Mouse (Mus musculus) testis, adult 2 months (tissue): Measurements from ENCODE around the gene Mettl3. TPM values are rescaled to one million over a fixed set of nuclear protein-coding genes. Genes with fewer than 3 reads are reported as not detected.

Source experiments
- H3K27ac ChIP-seq: fragments of 200-500 bp; 2 replicates; pipeline ENCODE4 v1.5.1; 2012; ENCODE audit warnings: low read depth, low read length; ENCODE audit not compliant: control insufficient read depth, insufficient read depth
- H3K27me3 ChIP-seq: fragments of 200-500 bp; 2 replicates; pipeline ENCODE4 v1.6.1; 2012; ENCODE audit warnings: mild to moderate bottlenecking, low read length, moderate library complexity; ENCODE audit not compliant: control insufficient read depth, insufficient read depth
- H3K36me3 ChIP-seq: fragments of 200-500 bp; 2 replicates; pipeline ENCODE4 v1.6.1; 2012; ENCODE audit warnings: mild to moderate bottlenecking, low read length; ENCODE audit not compliant: control insufficient read depth, insufficient read depth
- H3K4me1 ChIP-seq: fragments of 200-500 bp; 2 replicates; pipeline ENCODE4 v1.6.1; 2012; ENCODE audit warnings: low read length; ENCODE audit not compliant: control insufficient read depth, insufficient read depth
- H3K4me3 ChIP-seq: fragments of 200-500 bp; 2 replicates; pipeline ENCODE4 v1.5.1; 2012; ENCODE audit warnings: low read depth, mild to moderate bottlenecking, low read length, moderate library complexity, mixed read lengths; ENCODE audit not compliant: control insufficient read depth
- CTCF ChIP-seq: fragments of 200-500 bp; IDR thresholded peaks from 2 replicates; pipeline ENCODE4 v1.5.1; 2012; ENCODE audit warnings: low read depth, mild to moderate bottlenecking, inconsistent platforms, low read length, moderate library complexity; ENCODE audit not compliant: control insufficient read depth, insufficient read depth, insufficient replicate concordance
- POLR2A ChIP-seq: fragments of 200-500 bp; IDR thresholded peaks from 2 replicates; pipeline ENCODE4 v1.6.1; 2012; ENCODE audit warnings: low read depth, mild to moderate bottlenecking, inconsistent platforms, low read length, moderate library complexity; ENCODE audit not compliant: control insufficient read depth
- polyA plus RNA-seq: library from polyadenylated mRNA; depleted of rRNA; stranded (reverse); fragments of >200 nt; gene quantifications from 2 replicates; pipeline ENCODE4 v1.2.3, GENCODE M21; 2012

The Mettl3 gene
- polyA plus RNA-seq, 1 experiment, result 9.6 TPM

DNA sequence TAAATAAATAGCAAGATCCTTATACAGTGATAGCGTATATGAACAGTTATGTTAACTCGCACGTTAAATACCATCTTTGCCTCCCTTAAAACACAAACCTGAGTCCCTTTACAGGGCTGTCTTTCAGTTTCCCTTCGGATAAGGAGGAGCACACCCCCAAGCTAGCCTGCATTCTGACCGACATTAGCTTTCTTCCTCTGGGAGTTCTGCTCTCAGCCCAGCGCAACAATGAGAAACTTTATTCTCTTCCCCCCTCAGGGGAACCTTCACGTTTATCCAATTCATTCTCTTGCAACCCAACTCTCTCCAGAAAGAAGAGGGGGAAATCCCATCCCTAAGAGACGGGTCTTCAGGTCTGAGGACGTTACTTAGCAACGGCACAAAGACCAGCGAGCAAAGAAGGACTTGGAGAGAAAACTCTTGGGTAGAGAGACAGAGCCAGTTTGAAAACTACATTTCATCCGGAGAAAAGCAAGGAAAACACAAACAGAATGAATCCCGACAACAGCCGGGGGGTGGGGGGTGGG is 22.5 kb upstream of the Mettl3 start:
- H3K4me1 ChIP-seq, result peaks cover 8% of the 10 kb centered on the region
- no peaks in the 10 kb centered on the region for H3K27me3 ChIP-seq
- TF ChIP-seq POLR2A, result no peak
- no peak for TF ChIP-seq CTCF
- peak overlapping the region; percentile 77 for H3K4me3 ChIP-seq
- no peak overlapping the region for H3K27ac ChIP-seq
- H3K36me3 ChIP-seq, result no peaks in the 10 kb centered on the region

- Histone ChIP-seq H3K4me3 (no peak overlapping the region), H3K4me1 (peaks cover 8% of the 10 kb centered on the region), H3K27me3 (no peaks in the 10 kb centered on the region), H3K36me3 (no peaks in the 10 kb centered on the region), H3K27ac (no peak overlapping the region)
- no peak for TF ChIP-seq CTCF
- no peak for TF ChIP-seq POLR2A
These were observed 21.0 kb upstream of the Mettl3 start for GRCm38 (mm10) chr14:52325890-52326289.

DNA sequence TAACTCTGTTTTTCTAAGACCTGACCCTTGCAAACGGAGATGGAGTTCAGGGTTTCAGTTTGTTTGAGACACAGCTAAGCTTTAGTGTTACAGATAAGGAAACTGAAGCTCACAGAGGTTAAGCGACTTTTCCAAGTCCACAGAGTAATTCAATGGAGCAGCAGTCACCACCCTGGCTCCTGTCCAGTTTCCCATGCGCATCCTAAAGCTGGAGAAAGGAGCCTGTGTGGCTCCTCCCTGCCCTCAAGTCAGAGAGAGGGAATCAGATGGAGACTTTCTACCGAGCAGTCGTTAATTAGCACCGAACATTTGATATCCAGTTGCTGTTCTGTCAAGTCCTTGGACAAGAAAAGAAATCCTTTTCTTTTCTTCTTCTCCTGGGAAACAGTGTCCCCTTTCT is 14.4 kb upstream of the Mettl3 start:
- TF ChIP-seq CTCF (no peak), POLR2A (no peak)
- no peaks in the 10 kb centered on the region for H3K36me3 ChIP-seq
- H3K27me3 ChIP-seq, result no peaks in the 10 kb centered on the region

DNA sequence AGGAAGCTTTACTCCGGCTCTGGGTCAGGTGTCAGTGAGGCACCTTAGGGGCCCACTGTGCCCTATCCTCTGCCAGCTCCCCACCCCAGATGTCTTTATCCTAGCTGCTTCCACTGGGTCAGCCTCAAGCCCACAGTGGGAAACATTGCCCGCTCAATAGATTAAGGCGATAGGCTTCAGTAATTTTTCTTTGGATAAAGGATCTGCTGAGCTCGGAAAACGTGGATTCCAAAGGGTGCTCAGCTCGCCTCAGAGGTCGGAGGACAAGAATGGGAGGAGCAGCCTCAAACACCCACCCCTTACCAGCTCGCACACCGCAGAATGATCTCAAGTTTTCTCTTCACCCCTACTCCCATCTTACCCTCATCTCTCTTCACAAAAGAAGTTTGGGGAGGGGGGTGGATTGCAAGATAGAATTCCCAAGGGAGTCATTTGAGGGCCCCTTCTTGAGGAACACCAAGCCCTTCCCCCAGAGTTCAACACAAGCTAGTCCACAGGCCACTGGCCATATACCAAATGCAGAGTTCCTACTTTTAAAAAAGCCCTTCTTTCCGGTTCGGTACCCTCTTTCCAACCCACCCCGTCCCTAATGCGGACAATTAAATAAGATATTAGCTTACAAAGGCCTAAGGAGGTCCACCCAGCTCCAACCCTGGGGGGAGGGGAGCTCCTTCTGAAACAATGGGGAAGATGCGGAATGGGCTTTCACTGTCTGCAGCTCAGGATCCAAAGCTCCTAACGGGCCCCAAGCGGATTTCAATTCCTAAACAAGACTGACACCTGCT is 11.7 kb upstream of the Mettl3 start:
- Histone ChIP-seq H3K27me3 (no peaks in the 10 kb centered on the region), H3K4me3 (peak overlapping the region; percentile 47; the same call in 1 of the 2 replicates), H3K27ac (no peak overlapping the region), H3K36me3 (no peaks in the 10 kb centered on the region), H3K4me1 (peaks cover 21% of the 10 kb centered on the region)
- TF ChIP-seq CTCF (no peak), POLR2A (no peak)

More for the DNA sequence above, 14.4 kb upstream of the Mettl3 start:
- Histone ChIP-seq H3K4me3 (no peak overlapping the region), H3K4me1 (peaks cover 15% of the 10 kb centered on the region), H3K27ac (no peak overlapping the region)

- TF ChIP-seq CTCF (no peak), POLR2A (no peak)
- H3K4me3 ChIP-seq, result peak overlapping the region; percentile 78
- H3K27ac ChIP-seq, result no peak overlapping the region
- peaks cover 21% of the 10 kb centered on the region for H3K4me1 ChIP-seq
- no peaks in the 10 kb centered on the region for H3K36me3 ChIP-seq
- H3K27me3 ChIP-seq, result no peaks in the 10 kb centered on the region
These were observed 11.0 kb upstream of the Mettl3 start for GRCm38 (mm10) chr14:52315792-52316440.

- no peak overlapping the region for H3K27ac ChIP-seq
- peaks cover 21% of the 10 kb centered on the region for H3K4me1 ChIP-seq
- H3K36me3 ChIP-seq, result no peaks in the 10 kb centered on the region
These were observed 10.4 kb upstream of the Mettl3 start for GRCm38 (mm10) chr14:52315283-52315780.

GRCm38 (mm10) chr14:52314808-52315150 is 9.9 kb upstream of the Mettl3 start:
- no peaks in the 10 kb centered on the region for H3K27me3 ChIP-seq
- H3K4me1 ChIP-seq, result peaks cover 21% of the 10 kb centered on the region
- no peak overlapping the region; the same call in 1 of the 2 replicates for H3K4me3 ChIP-seq
- TF ChIP-seq POLR2A (no peak), CTCF (no peak)
- no peaks in the 10 kb centered on the region for H3K36me3 ChIP-seq
- H3K27ac ChIP-seq, result no peak overlapping the region

More at GRCm38 (mm10) chr14:52315283-52315780, 10.4 kb upstream of the Mettl3 start:
- H3K27me3 ChIP-seq, result no peaks in the 10 kb centered on the region
- peak overlapping the region; percentile 78 for H3K4me3 ChIP-seq
- TF ChIP-seq CTCF (no peak), POLR2A (no peak)
